Mouse (Mus musculus): ENCODE measurements around the gene Avpr1b.

DNA sequence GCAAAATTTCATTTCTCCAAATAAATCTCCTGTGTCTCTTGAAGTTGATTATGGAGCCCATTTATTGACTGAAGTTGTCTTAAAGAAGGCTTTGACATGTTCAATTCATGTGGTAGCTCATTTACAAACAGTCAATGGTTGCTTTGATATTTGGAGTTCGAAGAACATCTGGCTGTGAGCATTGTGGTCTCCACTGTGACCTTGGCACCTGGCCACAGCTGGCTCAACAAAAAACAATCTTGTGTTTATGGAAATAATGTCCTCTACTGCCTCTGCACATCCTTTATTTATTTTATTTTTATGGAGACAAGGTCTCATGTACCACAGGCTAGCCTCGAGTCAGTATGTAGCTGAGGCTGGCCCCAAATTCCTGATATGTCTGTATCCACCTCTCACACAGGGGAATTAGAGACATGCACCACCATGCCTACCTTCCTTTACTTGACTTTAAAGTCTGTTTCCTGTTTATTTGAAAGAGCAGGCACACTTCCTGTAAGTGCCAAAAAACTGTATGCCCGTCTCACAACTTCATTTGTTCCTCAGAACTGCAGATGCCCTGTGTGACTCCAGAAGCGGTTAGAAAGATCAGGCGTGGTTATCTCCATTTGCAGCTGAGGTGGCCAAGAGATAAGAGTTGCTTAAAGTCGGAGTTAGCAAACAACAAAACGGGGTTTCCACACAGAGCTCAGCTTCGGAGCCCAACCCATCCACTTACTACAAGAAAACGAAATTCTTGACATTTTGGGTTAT is 38.9 kb downstream of the Avpr1b start, which contains the start of gene Ctse:
- TF ChIP-seq CTCF (IDR thresholded peaks at IDR 0.05; ENCODE audit: low read depth) (no peak), EP300 (optimal IDR thresholded peaks at IDR 0.05) (no peak)
